Mouse (Mus musculus): Measurements from ENCODE around the gene Eps15l1.

Eps15l1 gene

DNA sequence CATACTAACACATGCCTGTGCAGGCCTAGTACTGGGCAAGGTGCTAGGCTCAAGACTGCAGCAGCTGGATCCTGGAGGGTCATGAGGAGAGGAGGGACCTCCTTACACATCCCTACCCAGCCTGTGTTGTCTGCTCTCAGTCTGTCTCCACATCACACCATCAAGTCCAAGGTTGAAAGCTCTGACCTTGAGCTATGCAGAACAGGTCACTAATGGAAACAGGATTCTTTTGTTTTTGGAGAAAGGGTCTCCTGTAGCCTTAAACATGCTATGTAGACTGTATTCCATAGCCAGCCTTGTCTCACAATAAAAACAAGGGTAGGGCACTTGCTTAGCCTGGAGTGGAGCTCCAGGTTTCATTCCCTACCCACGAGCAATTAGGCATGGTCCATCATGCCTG is 72.3 kb downstream of the Eps15l1 start:
- DNase-seq: no peak

DNA sequence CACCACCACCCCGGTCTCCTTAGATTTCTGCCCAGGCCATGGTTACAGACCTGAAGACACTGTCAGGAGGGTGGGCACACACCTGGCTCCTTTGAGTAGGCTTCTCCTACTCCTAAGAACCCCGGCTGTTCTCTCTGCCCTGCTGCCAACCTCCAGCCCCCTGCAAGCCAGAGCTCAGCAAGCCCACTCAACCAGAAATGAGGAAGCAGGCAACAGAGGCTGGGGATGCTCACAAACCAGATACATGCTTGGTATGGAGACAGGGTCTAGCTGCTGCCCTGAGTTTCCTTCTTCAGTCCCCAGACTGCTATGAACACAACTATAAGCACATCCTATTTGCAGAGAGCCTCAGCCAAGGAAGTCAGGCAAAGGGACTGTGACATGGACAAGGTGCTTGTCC is 73.1 kb downstream of the Eps15l1 start:
- DNase-seq: no peak

DNA sequence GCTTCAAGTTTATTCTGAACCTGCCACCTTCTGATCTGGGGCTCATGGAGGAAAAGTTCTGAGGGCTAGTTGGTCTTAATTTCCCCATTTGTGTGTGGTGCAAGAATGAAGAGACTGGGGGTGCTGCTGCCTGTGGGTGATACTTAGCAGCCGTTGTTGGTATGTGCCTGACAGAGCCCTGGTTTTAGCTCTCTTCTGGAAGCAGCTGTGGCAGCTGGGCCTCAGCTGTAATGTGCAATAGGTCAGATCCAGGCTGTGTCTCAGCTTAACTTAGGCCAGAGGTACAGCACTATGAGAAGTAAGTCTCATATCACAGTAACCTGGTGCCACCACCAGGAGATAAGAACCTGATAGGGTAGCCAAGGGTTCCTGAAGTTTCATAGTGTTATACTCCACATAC is 73.7 kb downstream of the Eps15l1 start:
- DNase-seq: no peak

DNA sequence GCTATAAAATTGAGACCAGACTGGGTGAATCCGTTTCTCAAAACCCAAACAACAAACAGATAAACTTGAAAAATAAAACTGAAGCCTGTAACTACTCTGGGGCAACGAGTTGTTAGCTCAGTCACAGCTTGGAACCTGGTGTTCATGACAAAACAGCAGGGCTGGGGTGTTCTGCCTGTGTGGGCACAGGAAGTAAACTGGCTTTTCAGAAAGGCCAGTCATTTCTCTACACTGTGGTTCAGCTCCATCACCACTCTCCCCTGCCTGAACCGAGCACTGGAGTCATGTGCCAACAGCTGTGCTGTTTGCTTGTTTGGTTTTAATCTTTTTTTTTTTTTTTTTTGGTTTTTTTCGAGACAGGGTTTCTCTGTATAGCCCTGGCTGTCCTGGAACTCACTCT is 77.5 kb downstream of the Eps15l1 start:
- DNase-seq: no peak

DNA sequence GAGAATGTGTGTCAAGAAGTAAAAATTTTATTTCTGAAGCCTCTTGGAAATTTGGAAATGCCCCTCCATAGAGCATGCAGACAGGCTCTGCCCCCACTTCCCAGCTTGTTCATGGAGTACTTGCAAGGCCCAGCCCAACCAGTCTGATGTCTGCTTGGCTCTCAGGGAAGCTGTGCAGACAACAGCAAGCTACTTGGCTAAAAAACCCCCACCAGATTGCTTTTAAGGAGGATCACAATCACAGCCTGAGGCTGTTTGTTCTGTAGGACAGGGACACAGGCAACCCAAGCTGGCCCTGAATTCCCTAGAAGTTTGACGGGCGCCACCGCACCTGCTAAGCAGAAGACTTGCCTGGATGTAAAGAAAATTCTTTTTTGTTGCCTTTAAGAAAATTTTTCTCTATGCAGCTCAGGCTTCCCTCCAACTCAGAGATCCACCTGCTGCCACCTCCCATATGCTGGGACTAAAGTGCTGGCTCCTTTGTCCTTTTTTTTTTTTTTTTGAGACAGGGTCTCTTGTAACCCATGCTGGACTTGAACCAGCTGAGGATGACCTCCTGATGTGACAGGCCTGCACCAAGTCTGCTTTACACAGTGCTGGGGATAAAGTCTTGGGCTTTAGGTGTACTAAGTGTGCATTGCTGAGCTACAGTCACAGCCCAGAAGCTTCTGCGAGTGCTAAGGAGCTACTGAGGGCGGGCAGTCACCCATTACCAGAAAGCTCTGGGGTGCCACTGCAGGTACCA is 78.5 kb downstream of the Eps15l1 start:
- DNase-seq: no peak

DNA sequence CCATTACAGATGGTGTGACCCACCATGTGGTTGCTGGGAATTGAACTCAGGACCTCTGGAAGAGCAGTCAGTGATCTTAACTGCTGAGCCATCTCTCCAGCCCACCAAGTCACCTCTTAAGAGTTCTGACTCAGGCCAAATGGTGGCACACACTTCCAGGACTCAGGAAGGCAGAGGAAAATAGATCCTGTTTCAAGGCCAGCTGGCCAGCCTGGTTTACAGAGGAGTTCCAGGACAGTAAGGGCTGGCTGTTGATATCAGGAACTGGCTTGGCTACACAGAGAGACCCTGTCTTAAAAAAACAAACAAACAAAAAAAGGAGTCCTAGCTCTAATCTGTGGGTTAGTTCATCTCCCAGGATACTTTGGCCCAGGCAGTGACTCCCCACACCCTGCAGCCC is 84.2 kb downstream of the Eps15l1 start:
- DNase-seq: no peak

DNA sequence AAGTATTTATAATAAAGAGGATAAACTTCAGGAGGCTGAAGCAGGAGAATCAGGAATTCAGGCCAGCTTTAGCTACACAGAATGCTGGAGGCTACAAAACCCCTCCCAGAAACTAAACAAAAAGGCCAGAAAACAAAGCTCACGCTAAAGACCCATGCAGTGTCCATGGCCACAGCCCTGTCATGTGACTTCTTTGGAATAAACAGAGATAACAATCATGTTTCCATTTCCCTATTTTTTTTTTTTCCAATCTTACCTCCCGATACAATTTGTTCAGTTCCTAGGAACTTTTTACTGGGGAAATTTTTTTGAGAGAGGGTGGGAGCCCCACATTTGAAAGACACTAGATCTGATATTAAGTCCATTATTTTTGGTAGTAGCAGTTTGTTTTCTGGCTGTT is 85.0 kb downstream of the Eps15l1 start:
- DNase-seq: peak in 1 of 2 experiments; percentile 24

DNA sequence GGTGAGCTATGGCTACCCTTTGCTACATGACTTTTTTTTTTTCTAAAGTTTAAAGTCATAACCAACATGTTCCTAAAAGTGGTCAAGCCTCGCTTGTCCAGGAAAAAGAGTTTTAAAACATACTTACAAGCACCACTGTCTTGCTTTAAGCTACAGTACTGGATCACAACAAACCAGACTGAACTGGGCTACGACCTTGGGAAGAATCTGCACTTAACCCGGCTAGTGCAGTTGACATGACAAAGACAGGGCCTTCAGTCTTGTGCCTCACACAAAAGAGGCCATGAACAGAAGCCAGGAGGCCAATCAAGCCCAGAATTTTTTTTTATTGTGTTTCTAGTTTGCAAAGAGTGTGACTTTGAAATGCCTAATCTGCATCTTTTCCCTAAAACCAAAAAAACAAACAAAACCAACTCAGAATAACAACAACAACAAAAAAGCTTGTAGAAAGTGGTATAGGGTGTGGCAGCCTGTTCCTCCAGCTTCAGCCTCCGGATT is 87.1 kb downstream of the Eps15l1 start:
- no peak for DNase-seq

DNA sequence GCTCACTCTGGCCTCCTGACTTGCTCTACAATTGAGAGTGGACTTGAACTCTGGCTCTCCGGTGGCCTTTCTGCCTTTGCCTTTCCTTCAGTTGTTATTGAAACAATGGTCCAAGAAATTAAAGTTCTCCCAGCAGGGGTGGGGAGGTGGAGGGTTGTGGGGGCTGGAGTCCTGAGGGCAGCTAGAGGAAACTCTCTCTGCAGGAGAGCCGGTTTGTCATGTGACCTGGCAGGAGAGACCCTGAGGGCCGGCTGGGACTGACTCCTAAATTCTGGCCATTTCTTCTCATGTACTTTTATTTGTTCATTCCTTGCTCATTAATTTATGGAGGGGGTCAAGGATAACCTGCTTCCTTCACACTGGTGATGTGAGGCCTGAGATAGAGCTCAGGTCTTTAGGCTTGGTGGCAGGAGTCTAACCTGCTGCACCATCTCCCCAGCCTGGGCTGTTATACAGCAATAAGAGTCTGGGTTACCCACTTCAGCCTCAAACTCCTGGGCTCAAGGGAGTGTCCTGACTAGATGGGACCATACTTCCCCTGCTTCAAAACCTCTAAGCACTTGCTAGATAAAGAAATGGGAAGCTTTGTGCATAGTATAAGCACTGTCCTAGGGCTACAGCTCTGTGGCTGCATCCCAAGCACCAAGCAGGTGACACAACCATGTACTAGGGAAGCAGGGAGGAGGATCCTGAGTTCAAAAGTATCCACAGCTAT is 87.7 kb downstream of the Eps15l1 start:
- no peak for DNase-seq

DNA sequence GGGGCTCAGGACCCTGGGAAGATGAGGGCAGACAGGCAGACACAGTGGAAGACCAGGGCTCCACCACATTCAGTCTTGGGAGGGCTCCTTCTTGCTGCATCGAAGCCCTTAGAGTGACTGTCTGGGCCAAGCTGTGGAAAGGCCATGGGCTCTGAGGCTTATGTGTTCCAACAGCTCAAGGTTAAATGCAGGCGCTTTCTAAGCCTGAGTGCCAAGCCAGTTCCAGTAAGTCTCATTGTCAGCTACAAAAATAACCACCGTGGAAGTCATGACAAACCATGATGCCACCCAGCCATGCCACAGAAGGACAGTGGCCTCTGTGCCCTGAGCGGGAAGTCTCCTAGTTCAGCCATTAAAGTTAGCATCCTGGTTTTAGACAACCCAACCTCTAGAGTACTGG is 89.6 kb downstream of the Eps15l1 start:
- DNase-seq: no peak

DNA sequence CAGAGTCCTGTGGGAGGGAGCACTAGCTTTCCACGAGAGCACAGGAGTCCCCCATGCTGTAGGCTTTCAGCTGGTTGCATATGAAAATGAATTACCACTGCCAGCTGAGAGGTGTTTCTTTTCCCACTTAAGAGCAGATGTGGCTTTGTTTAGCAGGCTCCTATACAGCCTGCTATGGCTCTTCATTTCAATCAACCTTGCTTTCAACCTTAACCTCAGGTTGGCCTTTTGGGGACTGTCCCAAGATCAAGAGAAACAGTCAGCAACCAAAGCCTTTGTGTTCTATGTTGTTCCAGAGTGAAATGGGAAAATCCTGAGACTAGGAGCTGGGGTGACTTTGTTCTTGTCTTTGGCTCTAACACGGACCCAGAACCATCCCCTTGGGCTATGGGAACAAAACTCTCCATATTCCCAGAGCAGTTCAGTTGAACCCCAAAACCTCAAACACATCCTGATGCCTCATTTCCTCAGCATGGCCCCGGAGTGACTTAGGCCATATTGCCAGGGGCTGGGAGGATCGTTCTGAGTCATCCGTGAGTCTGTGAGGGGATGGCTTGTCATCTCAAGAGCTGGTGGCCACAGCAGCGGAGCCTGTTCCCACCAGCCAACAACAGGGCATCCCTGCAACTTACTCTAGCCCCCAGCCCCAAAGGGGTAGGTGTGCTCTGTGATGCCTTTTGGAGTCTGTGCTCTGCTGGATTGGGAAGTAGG is 90.3 kb downstream of the Eps15l1 start:
- DNase-seq: no peak

DNA sequence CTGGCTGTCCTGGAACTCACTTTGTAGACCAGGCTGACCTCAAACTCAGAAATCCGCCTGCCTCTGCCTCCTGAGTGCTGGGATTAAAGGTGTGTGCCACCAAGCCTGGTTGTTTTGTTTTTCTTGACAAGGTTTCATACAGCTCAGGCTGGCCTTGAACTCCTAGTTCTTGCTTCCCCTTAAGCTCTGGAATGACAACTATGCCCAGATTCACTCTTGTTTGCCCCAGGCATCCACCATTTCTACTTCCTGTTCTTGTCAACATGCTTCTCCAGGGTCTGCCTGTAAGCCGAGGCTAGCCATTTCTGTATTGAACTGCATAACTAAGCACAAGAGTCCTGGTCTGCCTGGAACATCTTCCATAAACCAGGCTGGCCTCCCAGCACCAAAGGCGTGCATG is 92.1 kb downstream of the Eps15l1 start:
- no peak for DNase-seq

DNA sequence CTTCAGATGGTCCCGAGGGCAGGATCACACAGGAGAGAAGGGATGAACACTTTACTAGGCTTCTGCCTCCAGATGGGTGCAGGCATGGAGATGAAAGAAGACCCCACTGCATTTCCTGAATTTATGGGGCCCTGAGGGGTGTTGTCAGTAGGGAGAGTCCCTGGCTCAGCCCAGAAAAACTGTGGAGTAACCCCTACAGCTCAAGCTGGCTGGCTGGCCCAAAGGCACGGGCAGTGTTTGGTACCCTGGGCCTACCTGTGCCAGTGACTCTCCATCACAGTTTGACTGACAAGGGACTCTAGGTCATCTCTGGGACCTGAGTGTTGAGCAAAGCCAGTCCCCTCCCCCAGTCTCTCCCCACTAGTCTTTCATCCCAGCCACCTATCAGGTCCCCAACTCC is 96.6 kb downstream of the Eps15l1 start:
- DNase-seq: no peak

DNA sequence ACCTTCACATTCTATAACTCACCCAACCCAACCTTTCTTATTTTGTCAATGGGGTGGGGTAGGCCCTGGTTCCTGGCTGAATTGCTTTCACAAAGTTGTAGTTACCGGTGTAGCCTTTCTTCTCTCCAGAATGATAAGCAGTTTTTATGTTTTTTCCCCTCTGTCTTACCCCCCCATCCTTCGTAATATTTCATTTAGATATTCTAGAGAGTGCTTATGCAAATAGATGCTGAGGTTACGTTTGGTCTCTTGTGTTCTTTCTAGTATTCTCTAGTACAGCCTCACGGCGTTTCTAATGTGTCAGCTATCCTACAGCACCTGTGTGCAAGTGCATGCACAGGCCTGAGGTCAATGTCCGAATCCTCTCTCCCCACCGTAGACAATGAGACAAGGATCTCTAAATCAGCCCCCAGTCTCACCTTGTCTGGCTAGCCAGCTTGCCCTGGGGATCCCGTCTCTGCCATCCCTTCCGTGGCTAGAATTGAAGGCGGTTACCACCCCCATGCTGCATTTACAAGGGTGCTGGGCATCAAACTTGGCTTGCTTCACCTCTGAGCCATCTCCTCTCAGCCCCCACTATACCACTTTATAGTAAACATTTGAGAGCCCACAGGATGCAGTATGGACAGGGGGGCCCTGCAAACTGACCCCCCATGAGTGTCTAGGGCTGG is 97.1 kb downstream of the Eps15l1 start:
- DNase-seq: no peak

DNA sequence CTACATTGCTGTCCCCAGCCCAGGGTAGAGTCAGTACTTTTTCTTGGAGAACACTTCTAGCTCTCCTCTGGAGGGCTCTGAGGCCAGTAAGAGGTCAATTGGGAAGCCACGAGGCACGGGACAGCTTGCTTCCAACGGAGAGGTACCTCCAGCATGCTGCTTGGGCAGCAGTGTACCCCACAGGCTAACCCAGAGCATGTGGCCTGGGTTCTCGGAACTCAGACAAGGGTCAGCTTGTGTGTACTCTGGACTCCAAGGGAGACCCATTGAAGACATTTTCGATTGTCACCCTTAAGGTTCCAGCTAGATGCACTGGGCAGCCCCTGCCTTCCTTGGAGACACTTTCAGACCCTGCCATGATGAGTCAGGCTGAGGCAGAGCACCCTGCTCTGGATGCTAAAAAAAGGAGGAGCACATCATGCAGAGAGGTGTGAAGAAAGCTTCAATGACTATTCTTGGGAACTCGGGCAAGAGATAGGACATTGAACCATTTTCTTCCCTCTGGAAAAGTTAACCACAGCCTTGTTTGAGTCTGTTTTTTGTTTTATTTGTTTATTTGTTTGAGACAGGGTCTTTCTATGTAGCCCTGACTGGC is 98.0 kb downstream of the Eps15l1 start:
- no peak for DNase-seq

DNA sequence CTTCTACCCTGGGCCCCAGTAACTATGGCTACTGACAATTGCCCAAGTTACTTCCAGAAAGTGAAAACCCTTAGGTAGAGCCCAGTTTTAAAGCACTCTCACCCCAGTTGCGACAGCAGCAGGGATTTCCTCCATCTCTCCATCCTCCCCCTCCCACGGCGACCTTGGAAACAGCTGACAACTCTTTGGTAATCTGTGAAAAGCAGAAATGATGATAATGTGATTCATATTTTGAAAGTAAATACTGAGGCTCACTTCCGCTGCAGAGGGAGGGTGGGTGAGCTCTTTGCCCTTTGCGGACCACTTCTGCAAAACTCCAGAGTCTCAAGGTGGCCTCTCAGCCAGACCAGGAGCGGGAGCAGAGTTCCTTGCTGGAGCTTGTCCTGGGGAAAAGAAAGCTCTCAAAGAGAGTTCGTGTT is 98.8 kb downstream of the Eps15l1 start:
- no peak for DNase-seq

DNA sequence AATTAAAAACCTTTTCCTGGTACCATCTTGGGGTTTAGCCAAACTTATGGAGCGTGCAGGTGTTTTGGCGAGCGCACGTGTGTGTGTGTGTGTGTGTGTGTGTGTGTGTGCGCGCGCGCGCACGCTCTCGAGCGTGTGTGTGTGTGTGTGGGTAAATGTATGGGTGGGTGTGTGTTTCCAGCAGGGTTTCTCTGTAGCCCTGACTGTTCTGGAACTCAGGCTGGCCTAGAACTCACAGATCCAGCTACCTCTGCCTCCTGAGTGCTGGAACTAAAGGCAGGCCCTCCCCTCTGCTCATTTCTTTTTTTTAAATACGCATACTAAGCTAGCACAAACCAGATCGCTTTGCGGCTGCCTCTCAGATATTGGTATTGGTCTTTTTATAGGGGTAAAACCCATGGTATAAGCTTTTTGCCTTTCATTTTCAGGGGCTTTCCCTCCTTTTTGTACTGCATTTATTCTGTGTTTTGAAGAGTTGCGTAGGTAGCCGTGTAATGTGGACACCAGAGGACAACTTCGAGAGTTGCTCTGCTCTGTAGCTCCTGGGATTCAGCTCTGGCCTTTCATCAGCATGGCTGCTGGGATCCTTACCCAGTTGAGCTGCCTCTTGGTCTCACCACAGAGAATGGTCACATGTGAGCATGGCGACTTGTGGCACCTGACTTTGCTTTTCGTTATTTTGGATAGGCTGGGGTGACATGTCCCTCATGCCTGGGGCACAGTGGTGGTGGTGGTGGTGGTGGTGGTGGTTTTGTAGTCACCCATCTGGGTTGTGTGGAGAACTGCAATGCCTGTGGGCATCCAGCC is 99.4 kb downstream of the Eps15l1 start:
- no peak for DNase-seq

DNA sequence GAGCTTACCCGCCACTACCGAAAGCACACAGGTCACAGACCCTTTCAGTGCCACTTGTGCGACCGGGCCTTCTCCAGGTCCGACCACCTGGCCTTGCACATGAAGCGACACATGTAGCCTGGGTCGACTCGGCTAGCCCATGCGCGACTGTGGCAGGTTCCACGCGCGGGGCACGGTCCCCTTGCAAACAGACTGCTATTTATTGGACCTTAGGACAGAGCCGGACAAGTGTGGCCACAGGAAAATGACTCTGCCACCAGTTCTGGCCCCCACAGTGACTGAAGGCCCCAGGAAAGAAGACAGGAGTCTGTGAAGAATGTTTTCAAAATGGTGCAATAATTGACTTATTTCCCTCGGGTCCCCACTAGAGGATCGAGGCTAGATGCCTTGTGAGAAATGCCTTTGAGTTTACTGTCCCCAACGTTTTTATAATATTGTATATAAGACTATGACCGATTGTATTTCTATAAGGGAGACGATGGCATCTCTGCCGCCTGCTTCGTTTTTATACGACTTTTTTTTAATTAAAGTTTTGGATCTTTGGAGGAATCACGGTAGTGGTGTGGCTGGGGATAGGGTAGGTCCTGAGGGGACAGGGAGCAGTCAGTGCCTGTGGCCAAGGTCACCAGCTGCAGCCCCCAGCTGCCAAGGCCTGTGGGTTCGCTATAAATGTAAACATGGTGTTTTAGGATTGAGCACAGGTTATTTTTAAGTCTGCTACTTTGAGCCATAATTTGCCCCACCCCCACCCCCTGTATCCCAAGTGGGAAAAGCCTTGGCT is 100.3 kb downstream of the Eps15l1 start:
- no peak for DNase-seq

DNA sequence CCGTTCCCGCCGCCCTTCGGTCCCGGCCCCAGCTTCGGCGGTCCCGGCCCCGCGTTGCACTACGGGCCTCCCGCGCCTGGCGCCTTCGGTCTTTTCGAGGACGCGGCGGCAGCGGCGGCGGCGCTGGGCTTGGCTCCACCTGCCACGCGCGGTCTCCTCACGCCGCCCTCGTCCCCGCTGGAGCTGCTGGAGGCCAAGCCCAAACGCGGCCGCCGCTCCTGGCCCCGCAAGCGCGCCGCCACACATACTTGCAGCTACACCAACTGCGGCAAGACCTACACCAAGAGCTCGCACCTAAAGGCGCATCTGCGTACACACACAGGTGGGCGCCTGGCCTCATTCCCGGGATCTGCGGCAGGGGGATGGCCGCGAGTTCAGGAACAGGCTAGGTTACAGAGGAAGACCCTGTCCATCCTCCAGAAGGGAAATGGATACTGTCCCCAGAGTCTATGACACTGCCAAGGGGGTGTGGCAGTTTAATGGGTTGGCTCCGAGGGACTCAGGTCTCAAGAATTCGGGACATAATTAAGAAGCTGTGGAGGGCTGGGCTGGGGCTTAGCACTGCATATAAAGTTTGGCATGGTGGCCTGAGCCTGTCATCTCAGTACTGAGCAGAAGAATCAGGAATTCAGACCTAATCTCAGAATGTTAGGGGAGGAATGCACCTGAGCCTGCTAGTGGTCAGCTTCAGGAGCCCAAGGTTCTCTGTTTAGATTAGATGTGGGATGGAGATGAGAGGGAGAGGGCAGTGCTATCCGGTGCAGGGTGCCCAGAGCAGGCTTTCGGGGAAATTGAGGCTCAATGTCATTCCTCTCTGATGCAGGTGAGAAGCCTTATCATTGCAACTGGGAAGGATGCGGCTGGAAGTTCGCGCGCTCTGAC is 101.1 kb downstream of the Eps15l1 start:
- peak in 1 of 2 experiments; percentile 48 for DNase-seq

DNA sequence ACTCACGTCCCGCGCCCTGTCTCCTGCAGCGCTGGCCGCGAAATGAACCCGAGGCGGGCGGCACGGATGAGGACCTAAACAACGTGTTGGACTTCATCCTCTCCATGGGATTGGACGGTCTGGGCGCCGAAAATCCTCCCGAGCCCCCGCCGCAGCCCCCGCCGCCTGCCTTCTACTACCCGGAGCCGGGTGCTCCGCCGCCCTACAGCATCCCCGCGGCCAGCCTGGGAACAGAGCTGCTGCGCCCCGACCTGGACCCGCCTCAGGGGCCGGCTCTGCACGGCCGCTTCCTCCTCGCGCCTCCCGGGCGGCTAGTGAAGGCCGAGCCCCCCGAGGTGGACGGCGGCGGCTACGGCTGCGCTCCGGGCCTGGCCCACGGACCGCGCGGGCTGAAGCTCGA is 101.9 kb downstream of the Eps15l1 start:
- DNase-seq: no peak

All from kidney, postnatal 25 days (tissue).